Mouse (Mus musculus) left cerebral cortex, adult 9 months (tissue): Measurements from ENCODE around the gene Fgf10.

Experiments
- DNase-seq, 2 experiments: peaks; one replicate each; pipeline ENCODE4 v3.0.0; 2022; ENCODE audit warnings: low spot score in 2 of 2

Gene Fgf10

GRCm38 (mm10) chr13:118669491-118669890 lies at the start of gene Fgf10:
Gene Fgf10, plus strand, starts transcription at chr13:118669791.
- DNase-seq, result no peak

- DNase-seq, result no peak
Measured at GRCm38 (mm10) chr13:118629661-118630428, 39.7 kb upstream of the Fgf10 start.

- no peak for DNase-seq
Measured at GRCm38 (mm10) chr13:118631500-118631899, 38.1 kb upstream of the Fgf10 start.

- DNase-seq, result no peak
Measured at GRCm38 (mm10) chr13:118636047-118636446, 33.5 kb upstream of the Fgf10 start.

GRCm38 (mm10) chr13:118642585-118642984 lies 27.0 kb upstream of the Fgf10 start:
- no peak for DNase-seq

GRCm38 (mm10) chr13:118643138-118643537 lies 26.5 kb upstream of the Fgf10 start:
- DNase-seq, result no peak

GRCm38 (mm10) chr13:118656991-118657390 lies 12.6 kb upstream of the Fgf10 start:
- DNase-seq, result no peak

GRCm38 (mm10) chr13:118658031-118658430 lies 11.6 kb upstream of the Fgf10 start:
- DNase-seq, result no peak

- DNase-seq, result no peak
Measured at GRCm38 (mm10) chr13:118658608-118659326, 10.8 kb upstream of the Fgf10 start.

- DNase-seq, result no peak
Measured at GRCm38 (mm10) chr13:118661664-118662063, 7.9 kb upstream of the Fgf10 start.

GRCm38 (mm10) chr13:118664901-118665300 lies 4.7 kb upstream of the Fgf10 start:
- no peak for DNase-seq

GRCm38 (mm10) chr13:118679228-118679627 lies 9.6 kb downstream of the Fgf10 start:
- DNase-seq, result no peak

GRCm38 (mm10) chr13:118693049-118693448 lies 23.5 kb downstream of the Fgf10 start:
- no peak for DNase-seq

GRCm38 (mm10) chr13:118695103-118695502 lies 25.5 kb downstream of the Fgf10 start:
- DNase-seq, result no peak

- DNase-seq, result no peak
Measured at GRCm38 (mm10) chr13:118703727-118704126, 34.1 kb downstream of the Fgf10 start.

- DNase-seq, result no peak
Measured at GRCm38 (mm10) chr13:118705716-118706115, 36.1 kb downstream of the Fgf10 start.

GRCm38 (mm10) chr13:118709912-118710311 lies 40.3 kb downstream of the Fgf10 start:
- no peak for DNase-seq

GRCm38 (mm10) chr13:118713626-118714150 lies 44.1 kb downstream of the Fgf10 start:
- no peak for DNase-seq

- DNase-seq, result no peak
Measured at GRCm38 (mm10) chr13:118714284-118715065, 44.9 kb downstream of the Fgf10 start.

GRCm38 (mm10) chr13:118715066-118716018 lies 45.8 kb downstream of the Fgf10 start:
- peak in 1 of 2 experiments; percentile 19 for DNase-seq

- DNase-seq, result no peak
Measured at GRCm38 (mm10) chr13:118716265-118716664, 46.7 kb downstream of the Fgf10 start.
